16 mouse cellular contexts compared by ENCODE assay signal in genomic region chr15:86340766-86341165, GRCm38 (mm10).
"Had no signal": no experiment of that assay in that cellular context is flagged by ENCODE, and none has a peak within 500 bp of the region (broad histone marks: within the 10 kb centered on the region; RNA-seq: fewer than 3 reads in every experiment).

No protein-coding gene starts in this region.

- H3K4me1 ChIP-seq: liver, embryonic 15.5 days had no signal

- H3K27ac ChIP-seq: kidney, embryonic 15.5 days; limb, embryonic 10.5 days; limb, embryonic 13.5 days; liver, embryonic 12.5 days; liver, embryonic 15.5 days; stomach, postnatal 0 days had no signal

- H3K4me3 ChIP-seq: kidney, embryonic 15.5 days; limb, embryonic 10.5 days; limb, embryonic 13.5 days; liver, embryonic 12.5 days; liver, embryonic 15.5 days had no signal

- DNase-seq: kidney, postnatal 10 days; kidney, postnatal 36 days; liver; lung, adult 18-20 months; lung, postnatal 14 days; lung, postnatal 4 days; midbrain, embryonic 14.5 days; thymus, adult 2 months; thymus, postnatal 14 days; thymus, postnatal 4 days had no signal
